Mouse (Mus musculus) testis, adult 2 months (tissue): Measurements from ENCODE around the gene Cog5.

ENCODE experiments used
- CTCF ChIP-seq: fragments of 200-500 bp; IDR thresholded peaks from 2 replicates; pipeline ENCODE4 v1.5.1; 2012; ENCODE audit warnings: low read depth, mild to moderate bottlenecking, inconsistent platforms, low read length, moderate library complexity; ENCODE audit not compliant: control insufficient read depth, insufficient read depth, insufficient replicate concordance
- POLR2A ChIP-seq: fragments of 200-500 bp; IDR thresholded peaks from 2 replicates; pipeline ENCODE4 v1.6.1; 2012; ENCODE audit warnings: low read depth, mild to moderate bottlenecking, inconsistent platforms, low read length, moderate library complexity; ENCODE audit not compliant: control insufficient read depth

DNA sequence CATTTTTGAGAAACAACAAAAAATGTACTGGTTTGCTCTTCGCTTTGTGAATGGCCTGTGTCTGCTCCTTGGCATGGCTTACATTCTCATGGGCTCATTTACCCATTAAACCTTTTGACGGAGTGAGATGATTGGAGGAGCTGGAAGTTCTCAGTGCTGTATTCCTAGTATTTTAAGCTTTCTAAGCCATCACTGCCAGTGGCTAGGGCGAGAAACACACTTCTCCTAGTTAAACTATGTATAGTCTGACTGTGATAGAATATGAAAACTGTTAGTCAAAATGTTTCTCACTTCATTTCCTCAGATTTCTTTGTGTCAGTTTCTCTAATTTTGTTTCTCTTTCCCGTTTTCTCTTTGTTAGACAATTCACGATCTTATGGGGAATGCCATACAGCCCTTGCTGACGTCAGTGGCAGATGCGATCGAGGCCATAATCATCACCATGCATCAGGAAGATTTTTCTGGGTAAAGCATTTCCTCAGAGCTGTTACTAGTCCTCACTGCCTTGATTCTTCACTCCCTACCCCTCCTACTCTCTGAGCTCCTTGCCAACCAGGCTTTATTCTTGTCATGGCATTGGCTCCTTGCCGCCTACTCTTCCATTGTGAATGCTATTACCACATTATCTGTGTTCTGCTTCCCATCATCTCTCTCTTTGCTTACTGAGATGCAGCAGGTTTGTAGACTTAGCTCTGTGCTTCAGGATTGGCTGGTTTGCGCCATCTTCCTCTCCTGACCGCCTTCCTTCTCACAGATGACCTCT lies 231.4 kb downstream of the Cog5 start:
- no peak for TF ChIP-seq POLR2A
- no peak for TF ChIP-seq CTCF
